Mouse (Mus musculus) CH12F3 (cell line): ENCODE measurements around the gene Greb1.

ENCODE experiments used
- in situ Hi-C: fragments of 300-500 bp; cut with MboI; formaldehyde crosslinking; loops from 2 replicates; pipeline ENCODE4 v1.14.3; 2020; ENCODE audit warnings: low sequenced_read_pairs

Greb1 gene

DNA sequence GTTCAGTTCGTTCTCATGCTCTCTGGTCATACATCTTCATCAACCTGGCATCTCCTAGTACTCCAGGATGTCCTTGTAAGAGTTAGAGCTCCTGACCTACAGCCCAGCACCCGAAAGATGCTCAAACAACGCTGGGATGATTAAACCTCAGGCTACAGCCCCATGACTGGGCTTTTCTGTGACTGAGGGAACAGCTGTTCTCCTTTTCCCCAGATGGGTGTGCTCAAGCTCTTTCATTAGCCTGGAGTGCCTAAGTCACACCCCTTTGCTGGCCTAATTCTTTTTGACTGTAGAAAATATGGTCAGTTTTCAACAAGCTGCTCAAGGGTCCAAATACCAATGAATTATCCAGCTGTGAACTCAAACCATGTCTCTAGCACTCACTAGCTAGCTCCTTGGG, 7.4 kb upstream of the Greb1 start:
- in situ Hi-C loops: loop anchor here (25.0 kb wide), 1 partner anchor 454 kb away; the partner anchor contains the start of gene Pdia6

DNA sequence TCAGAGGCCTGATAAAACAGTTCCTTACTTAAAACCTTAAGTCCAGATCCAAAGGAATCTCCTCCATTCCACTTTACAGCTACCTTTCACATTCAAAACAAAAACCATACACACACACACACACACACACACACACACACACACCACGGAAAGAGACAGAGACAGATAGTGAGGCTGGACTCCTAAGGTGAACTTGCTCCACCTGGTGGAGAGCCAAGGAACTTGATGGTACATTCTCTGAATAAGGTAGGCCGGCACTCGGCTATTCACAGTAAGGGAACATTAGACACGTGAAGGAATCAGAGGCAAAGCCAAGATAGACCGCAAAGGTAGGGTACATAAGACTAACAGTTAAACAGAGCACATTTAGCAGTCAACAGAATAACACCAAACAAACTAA, 4.8 kb upstream of the Greb1 start:
- in situ Hi-C loops: loop anchor here (25.0 kb wide), 1 partner anchor 457 kb away; the partner anchor contains the start of gene Pdia6

DNA sequence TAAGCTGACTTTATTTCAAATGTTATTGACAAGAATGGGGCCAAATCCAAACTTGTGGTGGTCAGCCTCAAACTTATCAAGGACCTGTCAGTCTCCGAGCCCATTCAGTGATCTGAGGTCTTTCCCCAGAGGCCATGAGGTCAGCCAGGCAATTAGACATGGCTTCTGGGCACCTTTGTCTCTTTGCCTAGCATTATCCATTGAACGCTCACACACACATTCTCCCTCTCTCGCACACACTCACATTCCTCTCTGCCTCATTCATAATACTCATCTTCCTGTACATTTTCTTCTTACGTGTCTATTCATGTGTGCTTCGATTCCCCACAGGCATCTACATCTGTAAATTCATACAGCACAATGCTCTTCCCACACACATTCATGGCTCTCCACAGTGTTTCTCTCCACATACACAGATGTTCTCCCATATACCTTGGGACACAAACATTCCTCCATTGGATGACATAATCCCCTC, 3.3 kb upstream of the Greb1 start:
- in situ Hi-C loops: loop anchor here (25.0 kb wide), 1 partner anchor 458 kb away; the partner anchor contains the start of gene Pdia6

DNA sequence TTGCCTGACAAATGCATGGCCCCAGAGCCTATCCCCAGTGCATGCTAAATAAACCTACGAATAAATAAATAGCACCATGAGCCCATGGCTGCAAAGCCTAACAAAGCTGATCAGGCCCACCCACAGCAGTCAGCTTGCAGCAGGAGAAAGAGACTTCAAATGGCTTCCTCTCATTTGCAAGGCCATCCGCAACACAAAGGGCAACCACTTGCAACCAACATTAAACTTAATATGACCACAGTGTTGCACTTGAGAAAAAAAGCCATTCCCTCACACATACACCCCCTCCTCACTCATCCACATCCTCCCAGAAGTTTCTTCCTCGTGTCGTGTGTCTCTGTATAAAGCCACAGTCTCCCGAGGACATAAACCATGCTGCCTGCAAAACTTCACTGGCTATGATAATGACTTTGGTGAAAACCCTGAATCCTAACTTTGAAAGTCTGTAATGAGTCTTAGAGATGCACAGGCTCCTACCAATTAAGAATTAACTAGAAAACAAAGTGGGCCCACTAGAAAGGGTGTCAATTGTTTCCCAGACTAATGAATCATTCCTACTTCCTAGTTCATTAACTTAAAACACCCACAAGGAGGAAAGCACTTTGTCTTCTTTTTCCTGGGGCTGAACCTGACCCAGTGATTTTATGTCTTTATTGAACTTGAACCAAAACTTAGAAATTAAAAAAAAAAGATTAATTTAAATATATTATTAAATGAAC, 2.7 kb upstream of the Greb1 start:
- in situ Hi-C loops: loop anchor here (25.0 kb wide), 1 partner anchor 459 kb away; the partner anchor contains the start of gene Pdia6

DNA sequence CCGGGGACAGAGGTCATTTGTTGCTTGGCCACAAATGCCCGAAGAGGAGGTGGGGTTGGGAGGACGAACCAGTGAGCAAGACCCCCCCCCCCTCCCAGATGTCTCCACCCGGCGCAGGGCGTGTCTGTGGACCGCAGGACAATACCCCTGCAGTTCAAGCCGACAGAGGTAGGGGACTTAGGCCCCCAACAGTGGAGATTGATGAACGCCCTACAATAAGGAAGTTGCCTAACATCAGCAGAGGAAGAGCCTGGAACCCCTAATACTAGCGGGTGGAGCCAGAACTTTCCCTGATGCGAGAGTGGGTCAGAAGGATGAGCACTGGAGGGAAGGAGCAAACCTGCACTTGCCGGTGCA, 251 bp upstream of the Greb1 start:
- in situ Hi-C loops: loop anchor here (25.0 kb wide), 1 partner anchor 461 kb away; the partner anchor contains the start of gene Pdia6

DNA sequence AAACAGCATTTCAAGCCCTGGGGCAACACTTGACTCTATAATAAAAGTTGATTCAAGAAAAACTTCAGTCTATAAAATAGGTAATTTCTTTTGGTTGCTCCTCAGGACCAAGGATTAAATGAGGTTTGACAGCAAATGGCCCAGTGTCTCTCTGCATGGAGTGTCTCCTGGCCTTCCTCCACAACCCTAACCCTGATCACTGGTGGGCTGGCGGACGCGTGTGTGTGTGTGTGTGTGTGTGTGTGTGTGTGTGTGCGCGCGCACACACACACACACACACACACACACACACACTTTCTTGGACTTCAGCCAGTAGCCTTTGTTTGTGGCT, 793 bp downstream of the Greb1 start:
- in situ Hi-C loops: loop anchor here (10.0 to 25.0 kb wide), 2 partner anchors 85 to 462 kb away; partner anchors contain the start of gene Pdia6

DNA sequence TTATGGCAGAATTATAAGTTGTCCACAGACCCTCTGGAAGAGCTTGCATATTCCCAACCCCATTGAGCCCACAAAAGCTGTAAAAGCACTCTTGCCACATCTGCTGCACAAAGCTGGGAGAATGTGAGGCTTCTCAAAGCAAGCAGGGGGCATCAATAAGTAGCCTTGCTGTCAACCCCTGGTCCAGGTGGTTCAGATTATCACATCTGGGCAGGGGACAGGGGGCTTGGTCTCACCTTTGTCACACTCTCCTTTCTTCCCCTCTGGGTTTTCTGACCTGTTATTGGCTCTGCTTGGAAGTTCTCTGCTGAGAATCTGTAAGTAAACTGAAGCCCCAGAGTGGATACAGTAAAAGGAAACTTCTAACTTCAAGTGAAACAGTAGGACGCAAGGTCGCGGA, 1.8 kb downstream of the Greb1 start:
- in situ Hi-C loops: loop anchor here (10.0 kb wide), 1 partner anchor 84 kb away; no protein-coding TSS in a partner anchor

DNA sequence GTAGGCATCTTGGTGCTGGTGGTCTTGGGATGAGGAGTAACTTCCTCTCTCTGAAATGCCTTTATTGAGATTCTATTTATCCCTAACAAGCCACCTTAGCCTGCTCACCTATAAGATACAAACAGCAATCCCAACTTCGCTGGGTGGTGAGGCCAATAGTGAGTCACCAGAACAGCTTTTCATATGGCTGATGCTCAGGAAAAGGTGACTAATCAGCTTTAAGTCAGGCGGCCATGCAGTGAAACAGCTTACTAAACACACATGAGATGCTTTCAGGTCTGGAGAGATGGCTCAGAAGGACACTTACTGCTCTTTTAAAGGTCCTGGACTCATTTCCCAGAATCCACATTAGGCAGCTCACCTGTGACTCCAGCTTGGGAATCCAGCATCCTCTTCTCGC, 4.9 kb downstream of the Greb1 start:
- in situ Hi-C loops: loop anchor here (10.0 kb wide), 1 partner anchor 81 kb away; no protein-coding TSS in a partner anchor

DNA sequence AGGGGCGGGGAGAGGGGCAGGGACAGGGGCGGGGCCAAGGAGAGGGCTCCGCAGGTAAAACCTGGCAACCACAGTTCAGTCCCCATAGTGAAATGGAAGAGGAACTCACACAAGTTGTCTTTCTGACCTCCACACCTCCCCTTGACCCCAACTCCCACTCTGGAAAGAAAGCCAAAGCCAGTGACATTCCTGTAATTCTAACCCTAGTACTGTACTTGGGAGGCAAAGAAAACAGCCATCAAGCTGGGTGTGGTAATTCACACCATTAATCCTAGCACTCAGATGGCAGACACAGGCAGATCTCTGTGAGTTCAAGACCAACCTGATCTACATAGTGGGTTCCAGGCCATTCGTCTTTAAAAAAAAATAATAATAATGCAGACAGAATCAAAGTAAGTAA, 7.3 kb downstream of the Greb1 start:
- in situ Hi-C loops: loop anchor here (10.0 kb wide), 1 partner anchor 79 kb away; no protein-coding TSS in a partner anchor

DNA sequence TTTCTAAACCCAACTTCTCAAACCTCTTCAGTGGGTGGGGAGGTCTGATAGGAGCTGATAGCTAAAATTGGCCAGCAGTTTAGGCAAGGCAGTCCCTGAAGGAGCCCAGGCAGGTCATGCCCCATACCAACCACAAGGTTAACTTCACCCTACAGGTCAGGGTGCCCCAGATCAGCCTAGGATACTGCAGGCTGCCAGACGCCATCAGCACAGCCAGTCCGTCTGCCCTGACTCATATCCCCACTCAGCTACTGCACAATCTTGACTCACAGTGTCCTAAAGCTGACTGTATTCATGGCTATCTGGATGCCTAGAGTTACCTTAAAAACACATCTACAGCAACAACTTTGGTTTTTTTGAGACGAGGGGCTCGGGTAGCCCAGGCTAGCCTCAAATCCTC, 10.2 kb downstream of the Greb1 start:
- in situ Hi-C loops: loop anchor here (10.0 kb wide), 1 partner anchor 76 kb away; no protein-coding TSS in a partner anchor

DNA sequence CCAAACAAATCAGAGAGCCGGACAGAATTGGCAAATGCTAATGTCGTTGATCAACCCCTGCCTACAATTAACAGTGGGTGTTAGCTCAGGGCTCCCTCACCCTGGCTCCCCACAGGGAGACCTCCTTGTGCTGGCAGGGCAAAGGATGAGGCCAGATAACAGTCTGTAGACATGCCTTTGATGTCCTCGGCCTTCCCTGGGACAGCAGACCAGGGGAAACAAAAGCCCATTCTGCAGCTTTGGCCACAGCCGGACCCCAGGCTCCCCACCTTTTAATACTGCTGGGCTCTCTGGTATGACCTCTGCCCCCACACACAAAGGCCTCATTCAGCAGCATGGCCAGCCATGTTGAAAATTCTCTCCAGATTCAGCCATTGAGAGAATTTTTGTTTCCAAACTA, 10.9 kb downstream of the Greb1 start:
- in situ Hi-C loops: loop anchor here (10.0 kb wide), 1 partner anchor 75 kb away; no protein-coding TSS in a partner anchor

DNA sequence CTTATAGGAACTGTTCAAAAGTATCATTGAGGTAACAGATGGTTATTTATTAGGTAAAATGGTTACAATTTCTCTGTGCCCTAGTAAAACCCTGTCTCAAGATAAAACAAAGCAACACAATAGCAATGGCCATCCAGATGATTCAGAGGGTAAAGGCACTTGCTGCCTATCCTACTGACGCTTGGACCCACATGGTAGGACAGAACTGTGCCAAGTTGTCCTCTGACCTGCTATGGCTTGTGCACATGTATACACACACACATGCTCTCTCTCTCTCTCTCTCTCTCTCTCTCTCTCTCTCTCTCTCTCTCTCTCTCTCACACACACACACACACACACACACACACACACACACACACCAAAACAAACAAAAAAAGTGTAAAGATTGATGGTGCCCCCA, 11.5 kb downstream of the Greb1 start:
- in situ Hi-C loops: no loop called here

DNA sequence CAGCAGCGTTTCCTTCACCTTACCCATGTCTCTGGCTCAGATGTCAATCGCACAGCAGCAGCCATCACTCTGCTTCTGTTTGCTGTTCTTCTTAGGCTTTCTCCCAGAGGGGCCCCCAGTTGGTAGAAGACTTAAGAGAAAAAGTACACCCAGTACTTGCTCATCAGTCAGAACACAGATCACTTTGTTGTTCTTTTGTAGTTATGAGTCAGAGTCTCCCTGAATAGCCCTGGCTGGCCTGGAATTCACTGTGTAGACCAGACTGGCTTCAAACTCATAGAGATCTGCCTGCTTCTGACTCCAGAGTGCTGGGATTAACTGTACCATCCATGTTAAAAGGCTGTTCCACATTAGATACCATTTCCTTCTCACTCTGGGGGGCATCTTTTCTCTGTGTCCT, 12.1 kb downstream of the Greb1 start:
- in situ Hi-C loops: no loop called here

DNA sequence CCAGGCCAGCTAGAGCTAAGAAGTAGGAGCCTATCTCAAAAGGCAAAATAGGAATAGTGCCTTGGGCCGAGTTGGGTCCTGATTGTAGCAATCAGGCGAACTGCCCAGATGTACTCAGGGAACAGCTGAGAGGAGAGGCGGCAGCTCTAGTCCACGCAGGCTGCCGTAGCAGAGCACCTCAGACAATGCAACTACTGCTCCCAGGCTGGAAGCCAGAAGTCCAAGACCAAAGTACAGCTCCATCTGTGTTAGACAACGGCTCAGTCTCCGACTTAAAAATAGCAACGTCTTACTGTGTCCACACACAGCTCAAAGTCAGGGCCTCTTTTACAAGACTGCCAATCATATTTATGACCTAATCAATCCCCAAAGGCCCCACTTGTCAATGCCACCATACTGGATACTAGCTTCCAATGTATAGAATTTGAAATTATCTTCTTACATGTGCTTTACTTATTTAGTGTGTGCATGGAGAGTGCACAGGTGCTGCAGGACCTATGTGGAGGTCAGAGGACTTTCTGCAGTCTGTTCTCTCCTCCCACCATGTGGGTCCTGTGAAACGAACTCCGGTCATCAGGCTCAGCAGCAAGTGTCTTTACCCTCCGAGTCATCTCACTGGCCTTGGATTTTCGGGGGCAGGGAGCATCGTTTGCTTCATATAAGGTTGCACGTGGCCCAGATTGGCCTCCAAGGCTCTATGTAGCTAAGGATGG, 19.5 kb downstream of the Greb1 start:
- in situ Hi-C loops: no loop called here

DNA sequence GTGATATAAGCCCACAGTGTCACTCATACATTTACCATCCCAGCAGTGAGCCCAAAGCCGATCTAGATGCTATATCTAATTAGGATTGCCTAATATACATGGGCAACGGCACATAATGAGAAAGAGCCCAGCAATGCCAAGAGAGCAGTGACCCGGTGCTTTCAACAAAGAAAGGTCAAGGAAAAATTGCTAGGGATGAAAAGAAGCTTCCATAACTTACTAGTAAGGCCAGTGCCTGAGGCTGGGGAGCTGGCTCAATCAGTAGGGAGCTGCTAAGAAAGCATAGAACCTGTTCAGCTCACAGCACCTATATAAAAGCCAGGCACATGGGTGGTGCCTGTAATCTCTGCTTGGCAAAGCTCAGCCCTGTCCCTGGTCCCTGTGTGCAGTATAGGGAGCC, 20.4 kb downstream of the Greb1 start:
- in situ Hi-C loops: no loop called here

DNA sequence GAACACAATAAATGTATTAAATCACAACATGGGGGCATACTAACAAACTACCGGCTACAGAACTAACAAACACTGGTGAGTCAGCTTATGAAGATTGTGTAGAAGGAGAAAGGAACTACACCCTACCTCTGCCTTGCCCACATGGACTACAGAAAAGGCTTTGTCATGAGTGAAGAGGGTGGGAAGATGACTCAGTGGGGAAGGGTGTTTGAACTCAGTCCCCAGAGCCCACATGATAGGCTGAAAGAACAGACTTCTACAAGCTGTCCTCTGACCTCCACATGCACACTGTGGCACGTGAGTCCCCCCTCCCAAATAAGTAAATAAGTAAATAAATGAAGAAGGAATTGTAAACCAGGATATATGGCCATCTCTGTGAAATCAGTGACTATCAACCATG, 21.5 kb downstream of the Greb1 start:
- in situ Hi-C loops: no loop called here

DNA sequence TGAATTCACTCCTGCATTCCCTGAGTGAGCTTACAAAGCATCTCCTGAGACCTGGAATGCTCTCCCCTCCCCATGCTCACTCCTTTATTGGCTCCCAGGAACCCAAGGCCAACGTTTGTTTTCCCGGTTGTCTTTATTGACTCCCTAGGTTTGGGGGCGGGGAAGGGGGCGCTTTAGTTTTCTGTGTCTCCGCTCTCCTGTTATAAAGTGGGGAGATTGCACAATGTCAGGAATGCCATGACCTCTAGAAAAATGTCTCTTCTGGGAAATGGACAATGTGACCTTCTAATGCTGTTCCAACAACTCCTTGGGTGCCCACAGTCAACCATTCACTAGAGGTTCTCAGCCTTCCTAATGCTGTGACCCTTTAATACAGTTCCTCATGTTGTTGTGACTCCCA, 22.2 kb downstream of the Greb1 start:
- in situ Hi-C loops: no loop called here

DNA sequence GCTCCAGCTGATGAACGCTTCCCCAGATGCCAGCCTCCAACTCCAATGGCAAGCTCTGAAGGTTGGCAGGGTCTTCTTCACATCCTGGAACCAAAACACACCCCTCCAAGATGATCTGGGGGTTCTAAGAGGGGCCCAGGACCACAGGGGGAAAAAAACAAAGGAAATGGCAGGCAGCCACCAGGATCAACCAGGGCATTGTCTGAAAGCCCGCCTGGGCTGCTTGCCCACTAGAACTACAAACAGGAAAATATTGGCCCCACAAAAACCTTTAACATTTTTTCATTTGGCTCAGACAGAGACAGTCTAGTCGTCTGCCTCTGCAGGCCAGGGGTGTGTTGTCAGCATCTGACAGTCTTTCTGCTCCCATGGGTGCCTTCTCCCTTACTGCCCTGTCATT, 25.3 kb downstream of the Greb1 start:
- in situ Hi-C loops: no loop called here

DNA sequence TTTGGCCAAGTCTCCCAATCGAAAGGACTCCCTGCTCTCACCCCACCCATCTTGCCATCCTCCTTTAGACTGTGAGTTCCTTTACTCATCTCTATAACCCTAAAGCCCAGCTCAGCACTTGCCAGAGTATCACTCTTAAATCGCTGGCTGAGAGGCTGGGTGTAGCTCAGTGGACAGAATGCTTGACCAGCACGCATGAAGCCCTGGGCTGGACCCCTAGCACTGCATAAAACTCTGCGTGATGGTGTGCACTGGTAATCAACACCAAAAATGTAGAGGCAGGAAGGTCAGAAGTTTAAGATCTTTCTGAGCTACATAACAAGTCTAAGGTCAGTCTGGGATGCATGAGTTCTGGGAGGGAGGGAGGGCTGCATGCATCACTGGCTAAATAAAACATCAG, 26.1 kb downstream of the Greb1 start:
- in situ Hi-C loops: no loop called here

DNA sequence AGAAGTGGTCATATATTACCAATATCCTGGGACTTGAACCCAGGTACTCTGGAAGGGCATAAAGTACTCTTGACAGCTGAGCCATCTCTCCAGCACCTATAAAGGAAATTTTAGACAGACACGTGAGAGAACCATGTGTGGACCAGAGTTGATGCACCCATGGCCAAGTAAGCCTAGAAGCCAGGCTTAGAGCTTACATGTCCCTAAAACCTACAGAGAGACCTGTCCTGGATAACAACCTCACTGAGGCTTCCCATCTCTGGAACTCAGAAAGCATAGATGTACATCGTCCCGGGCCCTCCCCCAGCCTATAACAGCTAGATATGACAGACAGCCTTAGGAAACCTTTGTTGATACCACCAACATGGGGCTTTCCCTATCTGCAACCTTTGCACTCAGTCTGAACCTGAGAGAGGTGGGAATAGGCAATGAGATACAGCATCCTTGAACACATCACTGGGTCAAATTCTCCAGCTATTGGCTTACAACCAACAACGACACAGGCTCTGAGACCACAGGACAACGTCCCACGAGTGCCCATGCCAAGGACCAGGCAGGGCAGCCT, 31.0 kb downstream of the Greb1 start:
- in situ Hi-C loops: no loop called here

DNA sequence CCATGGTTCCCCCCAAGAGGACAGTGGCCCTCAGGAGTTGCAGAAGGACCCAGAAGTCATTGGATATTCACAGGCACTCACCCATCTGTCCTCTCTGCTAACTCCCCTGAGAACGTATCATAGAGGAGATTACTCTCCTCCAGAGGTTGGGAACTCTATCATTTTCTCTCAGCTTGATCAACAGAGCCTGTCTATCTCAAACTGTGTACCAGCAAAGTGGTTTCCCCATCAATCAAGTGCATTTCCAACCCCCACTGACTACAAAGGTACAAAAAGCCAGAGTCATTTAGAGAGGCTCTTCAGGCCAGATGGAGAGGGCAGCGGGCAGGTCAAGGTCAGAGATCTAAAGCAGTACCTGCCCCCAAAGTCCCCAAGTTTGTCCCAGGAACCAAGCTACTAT, 32.0 kb downstream of the Greb1 start:
- in situ Hi-C loops: no loop called here

DNA sequence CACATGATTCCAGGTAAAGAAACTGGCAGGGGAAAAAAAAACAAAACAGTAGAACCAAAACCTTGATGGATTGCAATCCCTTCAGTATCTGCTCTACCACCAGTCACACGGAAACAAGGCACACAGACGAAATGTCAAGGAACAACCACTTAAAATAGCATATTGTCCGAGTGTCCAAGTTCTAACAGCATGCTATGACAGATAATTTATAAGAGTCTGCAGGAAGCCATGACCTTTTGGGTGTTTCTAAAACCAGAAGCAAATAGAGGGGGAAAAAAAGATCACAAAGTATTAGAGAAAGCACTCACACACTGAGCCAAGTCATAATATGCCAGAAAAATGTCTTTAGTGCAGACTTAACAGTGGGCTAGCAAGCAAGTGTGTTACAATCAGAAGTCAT, 32.4 kb downstream of the Greb1 start:
- in situ Hi-C loops: no loop called here
